Mouse (Mus musculus) gastrocnemius, postnatal 36 days (tissue): ENCODE results near the gene Fbxo39. TPM values are rescaled to one million over a fixed set of nuclear protein-coding genes. Genes with fewer than 3 reads are reported as not detected.

Experiments used
- DNase-seq, 2 experiments: peaks; one replicate each; pipeline ENCODE4 v3.0.0; 2022
- intact Hi-C: fragments of 180-260 bp; cut with DNase I; formaldehyde crosslinking; loops from one replicate; pipeline ENCODE4 v1.15.1; 2025
- total RNA-seq, 2 experiments: library from RNA; stranded (reverse); gene quantifications; 2 replicates each; pipeline ENCODE4 v1.2.3; 2021

Fbxo39 gene
- total RNA-seq, 2 experiments from 2014 or later = not detected

GRCm38 (mm10) chr11:72354971-72355728 lies 40.9 kb downstream of the Fbxo39 start:
- intact Hi-C loops = loop anchor here (2.0 to 5.0 kb wide), 2 partner anchors 74 to 207 kb away; no protein-coding TSS in a partner anchor

GRCm38 (mm10) chr11:72361385-72362346 lies 47.4 kb downstream of the Fbxo39 start:
- intact Hi-C loops = no loop called here
- DNase-seq = no peak

More at GRCm38 (mm10) chr11:72354971-72355728, 40.9 kb downstream of the Fbxo39 start:
- DNase-seq = peak; percentile 68 to 76

GRCm38 (mm10) chr11:72362347-72362741 lies 48.1 kb downstream of the Fbxo39 start, which contains the start of gene Tekt1:
Tekt1 (minus strand) TSS chr11:72362442.
- no peak for DNase-seq
- intact Hi-C loops = no loop called here

GRCm38 (mm10) chr11:72363523-72364240 lies 49.4 kb downstream of the Fbxo39 start:
- no peak for DNase-seq
- intact Hi-C loops = no loop called here

- intact Hi-C loops = no loop called here
Observed at GRCm38 (mm10) chr11:72364526-72364925, 50.3 kb downstream of the Fbxo39 start.

GRCm38 (mm10) chr11:72366126-72366525 lies 51.9 kb downstream of the Fbxo39 start:
- intact Hi-C loops = no loop called here
- no peak for DNase-seq

More at GRCm38 (mm10) chr11:72364526-72364925, 50.3 kb downstream of the Fbxo39 start:
- no peak for DNase-seq

GRCm38 (mm10) chr11:72367934-72368674 lies 53.9 kb downstream of the Fbxo39 start:
- intact Hi-C loops = loop anchor here (2.0 kb wide), 1 partner anchor 61 kb away; no protein-coding TSS in a partner anchor
- no peak for DNase-seq

Other genes with a start within 250 kb of the Fbxo39 start
- gene Pitpnm3, start 178.7 kb upstream of the Fbxo39 start, total RNA-seq = 1 to 10 TPM; 1.1 to 1.9 TPM
- gene Gm43951, start 107.6 kb upstream of the Fbxo39 start, total RNA-seq = under 1 TPM; 0.07 to 0.23 TPM
- 1 to 10 TPM in 1 of 2 experiments, under 1 TPM in 1; 0.77 to 1.2 TPM for gene 4933427D14Rik, start 107.0 kb upstream of the Fbxo39 start, total RNA-seq
- 10 to 100 TPM; 27.6 to 28.5 TPM for gene Txndc17, start 106.9 kb upstream of the Fbxo39 start, total RNA-seq
- gene Med31, start 98.9 kb upstream of the Fbxo39 start, total RNA-seq = 1 to 10 TPM; 4.4 to 7.2 TPM
- not detected for gene Slc13a5, start 47.2 kb upstream of the Fbxo39 start, total RNA-seq
- 1 to 10 TPM; 3.5 to 6.9 TPM for gene Xaf1, start 12.8 kb upstream of the Fbxo39 start, total RNA-seq
- 1 to 10 TPM in 1 of 2 experiments, under 1 TPM in 1; 0.92 to 1.1 TPM for gene Tekt1, start 48.0 kb downstream of the Fbxo39 start, total RNA-seq
- gene Smtnl2, start 97.3 kb downstream of the Fbxo39 start, total RNA-seq = 100 to 1,000 TPM; 206 to 299 TPM
- gene Ggt6, start 121.1 kb downstream of the Fbxo39 start, total RNA-seq = 1 to 10 TPM in 1 of 2 experiments, under 1 TPM in 1; 0.28 to 1.0 TPM
- 10 to 100 TPM; 48.6 to 58.9 TPM for gene Mybbp1a, start 126.9 kb downstream of the Fbxo39 start, total RNA-seq
- gene Spns2, start 175.5 kb downstream of the Fbxo39 start, total RNA-seq = 10 to 100 TPM; 21.3 to 25.1 TPM
- under 1 TPM; 0.10 to 0.12 TPM for gene Spns3, start 236.1 kb downstream of the Fbxo39 start, total RNA-seq